Mouse (Mus musculus): ENCODE measurements around the gene Cyb561d1. TPM values are rescaled to one million over a fixed set of nuclear protein-coding genes. Genes with fewer than 3 reads are reported as not detected.
"Not testable (repeated sequence)": the region's sequence is repeated elsewhere in the genome, so short reads cannot be mapped to it uniquely, and the experiment has no call there.

Gene Cyb561d1
- 3.4 and 3.5 TPM in 2 replicates for polyA plus RNA-seq (2015; fragmentation: Nextera tagmentation; extraction: Ambion mirVana)

GRCm38 (mm10) chr3:108200329-108201323 lies at the start of gene Cyb561d1:
Cyb561d1 (minus strand) TSS chr3:108201212.
- Histone ChIP-seq H3K27me3 (no peaks in the 10 kb centered on the region), H3K4me1 (replicated peaks) (peaks cover 39% of the 10 kb centered on the region), H3K9ac (peak within 1 kb of the TSS; percentile 55), H3K4me2 (peak within 1 kb of the TSS; percentile 69), H3K36me3 (peaks cover 35% of the 10 kb centered on the region), H3K9me3 (no peaks in the 10 kb centered on the region), H3K27ac (replicated peaks) (peak within 1 kb of the TSS; percentile 81), H3K4me3 (peak within 1 kb of the TSS; percentile 56)
- ATAC-seq (ENCODE audit: low FRiP score, low read depth) = peak; percentile 86
- WGBS = 3% methylated on average over 44 of the region's 44 CpGs

GRCm38 (mm10) chr3:108246857-108247256 lies 45.8 kb upstream of the Cyb561d1 start:
- WGBS = 90% methylated on average over 2 of the region's 2 CpGs
- Histone ChIP-seq H3K4me2 (no peak overlapping the region), H3K4me3 (no peak overlapping the region), H3K27ac (replicated peaks) (no peak overlapping the region), H3K27me3 (no peaks in the 10 kb centered on the region), H3K36me3 (no peaks in the 10 kb centered on the region), H3K9me3 (no peaks in the 10 kb centered on the region), H3K9ac (no peak overlapping the region), H3K4me1 (replicated peaks) (no peaks in the 10 kb centered on the region)
- no peak for ATAC-seq (ENCODE audit: low FRiP score, low read depth)

GRCm38 (mm10) chr3:108241243-108241839 lies 40.3 kb upstream of the Cyb561d1 start:
- H3K36me3 ChIP-seq = no peaks in the 10 kb centered on the region
- H3K4me1 ChIP-seq (replicated peaks) = no peaks in the 10 kb centered on the region
- H3K27ac ChIP-seq (replicated peaks) = no peak overlapping the region
- ATAC-seq (ENCODE audit: low FRiP score, low read depth) = no peak
- no peak overlapping the region for H3K9ac ChIP-seq
- no peaks in the 10 kb centered on the region for H3K9me3 ChIP-seq
- WGBS = 94% methylated on average over 3 of the region's 3 CpGs
- no peak overlapping the region for H3K4me2 ChIP-seq
- H3K27me3 ChIP-seq = no peaks in the 10 kb centered on the region
- no peak overlapping the region for H3K4me3 ChIP-seq

- not testable (repeated sequence) for H3K4me1 ChIP-seq (replicated peaks); H3K27me3 ChIP-seq; H3K36me3 ChIP-seq; H3K9me3 ChIP-seq; H3K4me3 ChIP-seq; ATAC-seq (ENCODE audit: low FRiP score, low read depth); H3K27ac ChIP-seq (replicated peaks); H3K4me2 ChIP-seq; H3K9ac ChIP-seq
- 84% methylated on average over 4 of the region's 4 CpGs for WGBS
These were observed 36.6 kb upstream of the Cyb561d1 start for GRCm38 (mm10) chr3:108237474-108238102.

GRCm38 (mm10) chr3:108231646-108232045 lies 30.6 kb upstream of the Cyb561d1 start:
- H3K9me3 ChIP-seq = no peaks in the 10 kb centered on the region
- H3K4me1 ChIP-seq (replicated peaks) = peaks cover 8% of the 10 kb centered on the region
- peaks cover 14% of the 10 kb centered on the region for H3K27me3 ChIP-seq
- WGBS = 89% methylated on average over 4 of the region's 4 CpGs
- no peak overlapping the region for H3K4me2 ChIP-seq
- H3K36me3 ChIP-seq = no peaks in the 10 kb centered on the region
- ATAC-seq (ENCODE audit: low FRiP score, low read depth) = no peak
- no peak overlapping the region for H3K27ac ChIP-seq (replicated peaks)
- no peak overlapping the region for H3K9ac ChIP-seq
- no peak overlapping the region for H3K4me3 ChIP-seq

GRCm38 (mm10) chr3:108227521-108227920 lies 26.5 kb upstream of the Cyb561d1 start:
- H3K4me1 ChIP-seq (replicated peaks) = peaks cover 18% of the 10 kb centered on the region
- H3K36me3 ChIP-seq = no peaks in the 10 kb centered on the region
- 80% methylated on average over 2 of the region's 2 CpGs for WGBS
- H3K27me3 ChIP-seq = peaks cover 49% of the 10 kb centered on the region
- no peak overlapping the region for H3K4me2 ChIP-seq
- no peaks in the 10 kb centered on the region for H3K9me3 ChIP-seq
- no peak for ATAC-seq (ENCODE audit: low FRiP score, low read depth)
- no peak overlapping the region for H3K4me3 ChIP-seq
- H3K27ac ChIP-seq (replicated peaks) = no peak overlapping the region
- no peak overlapping the region for H3K9ac ChIP-seq

- H3K27ac ChIP-seq (replicated peaks) = no peak within 1 kb of the TSS
- no peak; the same call in 1 of the 2 replicates for ATAC-seq (ENCODE audit: low FRiP score, low read depth)
- H3K4me2 ChIP-seq = peak within 1 kb of the TSS; percentile 71
- WGBS = 3% methylated on average over 41 of the region's 44 CpGs
- H3K9ac ChIP-seq = peak within 1 kb of the TSS; percentile 36
- H3K27me3 ChIP-seq = peaks cover 53% of the 10 kb centered on the region
- no peaks in the 10 kb centered on the region for H3K9me3 ChIP-seq
- no peaks in the 10 kb centered on the region for H3K36me3 ChIP-seq
- H3K4me3 ChIP-seq = peak within 1 kb of the TSS; percentile 41
- H3K4me1 ChIP-seq (replicated peaks) = peaks cover 18% of the 10 kb centered on the region
These were observed 25.7 kb upstream of the Cyb561d1 start, which contains the start of gene Sypl2 for GRCm38 (mm10) chr3:108226558-108227350. Sypl2 (minus strand) TSS chr3:108226648.

- Histone ChIP-seq H3K9ac (peak overlapping the region; percentile 36), H3K27ac (replicated peaks) (no peak overlapping the region), H3K36me3 (no peaks in the 10 kb centered on the region), H3K27me3 (peaks cover 53% of the 10 kb centered on the region), H3K4me1 (replicated peaks) (peaks cover 18% of the 10 kb centered on the region), H3K4me2 (peak overlapping the region; percentile 71), H3K4me3 (peak overlapping the region; percentile 41), H3K9me3 (no peaks in the 10 kb centered on the region)
- peak; percentile 11; the same call in 1 of the 2 replicates for ATAC-seq (ENCODE audit: low FRiP score, low read depth)
- WGBS = 2% methylated on average over 65 of the region's 67 CpGs
These were observed 24.9 kb upstream of the Cyb561d1 start for GRCm38 (mm10) chr3:108225711-108226557.

GRCm38 (mm10) chr3:108220661-108221060 lies 19.6 kb upstream of the Cyb561d1 start:
- Histone ChIP-seq H3K4me1 (replicated peaks) (peaks cover under 1% of the 10 kb centered on the region; the same call in 1 of the 2 replicates), H3K27me3 (peaks cover 29% of the 10 kb centered on the region), H3K4me3 (no peak overlapping the region), H3K27ac (replicated peaks) (no peak overlapping the region), H3K9me3 (no peaks in the 10 kb centered on the region), H3K36me3 (no peaks in the 10 kb centered on the region), H3K4me2 (no peak overlapping the region), H3K9ac (no peak overlapping the region)
- no peak for ATAC-seq (ENCODE audit: low FRiP score, low read depth)
- 74% methylated on average over 3 of the region's 3 CpGs for WGBS

GRCm38 (mm10) chr3:108214734-108215133 lies 13.7 kb upstream of the Cyb561d1 start:
- Histone ChIP-seq H3K36me3 (no peaks in the 10 kb centered on the region), H3K27ac (replicated peaks) (no peak overlapping the region), H3K9ac (no peak overlapping the region), H3K4me2 (no peak overlapping the region), H3K4me1 (replicated peaks) (peaks cover 13% of the 10 kb centered on the region), H3K9me3 (no peaks in the 10 kb centered on the region), H3K27me3 (no peaks in the 10 kb centered on the region), H3K4me3 (no peak overlapping the region)
- 31% methylated on average over 5 of the region's 5 CpGs for WGBS
- ATAC-seq (ENCODE audit: low FRiP score, low read depth) = no peak
